Mouse (Mus musculus): ENCODE measurements around the gene Zfp189.

DNA sequence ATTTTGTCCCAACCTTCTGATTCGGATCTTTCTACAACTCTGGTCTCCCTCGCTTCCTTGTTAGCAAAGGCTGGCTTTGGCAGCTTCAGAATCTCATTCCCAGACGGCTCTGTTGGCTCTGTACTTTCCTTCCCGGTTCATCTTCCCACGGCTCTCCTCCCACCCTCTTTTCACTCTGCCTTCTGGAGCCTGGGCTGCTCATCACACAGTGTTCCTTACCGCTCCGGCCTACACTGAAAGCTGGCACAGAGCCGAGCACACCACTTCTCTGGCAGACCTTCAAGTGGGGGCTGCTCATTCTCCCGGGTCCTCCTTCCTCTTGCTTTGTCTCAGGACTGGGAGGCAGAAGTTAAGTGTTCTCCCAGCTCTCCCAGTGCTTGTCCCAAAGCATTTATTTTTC is 1.6 kb downstream of the Zfp189 start:
- TF ChIP-seq CTCF (IDR thresholded peaks at IDR 0.05; ENCODE audit: control insufficient read depth, insufficient read depth, low read length) = no peak
- no peak for TF ChIP-seq POLR2A (IDR thresholded peaks at IDR 0.05; ENCODE audit: borderline replicate concordance, control insufficient read depth, low read depth, low read length)
